Mouse (Mus musculus): Measurements from ENCODE around the gene Vmp1.

- TF ChIP-seq CTCF (IDR thresholded peaks at IDR 0.05; ENCODE audit: insufficient read depth, low read length) (no peak), POLR2A (IDR thresholded peaks at IDR 0.05; ENCODE audit: borderline replicate concordance, extremely low read depth, low read depth, low read length) (no peak)
These were observed 87.3 kb downstream of the Vmp1 start for GRCm38 (mm10) chr11:86596187-86596960.

All from lung, adult 2 months (tissue).